Mouse (Mus musculus) heart, embryonic 16.5 days (tissue): ENCODE data around the gene Ap4s1. TPM values are rescaled to one million over a fixed set of nuclear protein-coding genes. Genes with fewer than 3 reads are reported as not detected.

Experiments used
- ATAC-seq: fragments of 200-750 bp; cut with Nextera tagmentation; replicated peaks from 2 replicates; pipeline ENCODE4 v1.8.0; 2017; ENCODE audit warnings: moderate number of reproducible peaks; ENCODE audit not compliant: insufficient read depth, low FRiP score; ENCODE audit errors: extremely low read depth
- H3K27ac ChIP-seq: fragments of 300-500 bp; sonication (generic); 2 replicates; pipeline ENCODE4 v1.5.1; 2014; ENCODE audit warnings: mild to moderate bottlenecking, low read length, control low read depth, moderate library complexity
- H3K27me3 ChIP-seq: fragments of 300-500 bp; sonication (generic); 2 replicates; pipeline ENCODE4 v1.6.1; 2014; ENCODE audit warnings: low read length, mixed read lengths; ENCODE audit not compliant: control insufficient read depth, insufficient read depth
- H3K36me3 ChIP-seq: fragments of 300-500 bp; sonication (generic); 2 replicates; pipeline ENCODE4 v1.6.1; 2014; ENCODE audit not compliant: control insufficient read depth, insufficient read depth
- H3K4me1 ChIP-seq: fragments of 300-500 bp; sonication (generic); 2 replicates; pipeline ENCODE4 v1.6.1; 2014; ENCODE audit warnings: low read length, mixed read lengths; ENCODE audit not compliant: control insufficient read depth, insufficient read depth
- H3K4me2 ChIP-seq: fragments of 300-500 bp; sonication (generic); 2 replicates; pipeline ENCODE4 v1.6.1; 2014; ENCODE audit warnings: low read depth, mild to moderate bottlenecking, control low read depth, low read length
- H3K4me3 ChIP-seq: fragments of 300-500 bp; sonication (generic); 2 replicates; pipeline ENCODE4 v1.5.1; 2014; ENCODE audit warnings: mild to moderate bottlenecking, control low read depth, low read length
- H3K9ac ChIP-seq: fragments of 300-500 bp; sonication (generic); 2 replicates; pipeline ENCODE4 v1.6.1; 2014; ENCODE audit warnings: low read length, control low read depth
- H3K9me3 ChIP-seq: fragments of 300-500 bp; sonication (generic); replicated peaks from 2 replicates; pipeline ENCODE4 v1.6.1; 2016; ENCODE audit warnings: low read length; ENCODE audit not compliant: control insufficient read depth
- WGBS: fragments of 180-500 bp; shearing (Covaris S2); extraction: QIAGEN DNeasy Blood & Tissue Kit; methylation state at CpG from one replicate; pipeline ENCODE4 v1.1.7; 2014; 5-methylcytosine and 5-hydroxymethylcytosine counted together
- polyA plus RNA-seq: library from polyadenylated mRNA; unstranded; fragments of >200 nt; fragmentation: Nextera tagmentation; extraction: Ambion mirVana; gene quantifications from 2 replicates; pipeline ENCODE4 v1.2.1, GENCODE M21; 2015

Gene Ap4s1
- polyA plus RNA-seq, 1 experiment from 2014 or later: 38.0 TPM

GRCm38 (mm10) chr12:51696157-51696556 is 5.3 kb downstream of the Ap4s1 start:
- Histone ChIP-seq H3K9ac (no peak overlapping the region), H3K4me2 (no peak overlapping the region), H3K9me3 (peaks cover 2% of the 10 kb centered on the region; the same call in 1 of the 2 replicates), H3K4me1 (peaks cover 24% of the 10 kb centered on the region), H3K27ac (no peak overlapping the region), H3K4me3 (no peak overlapping the region), H3K27me3 (no peaks in the 10 kb centered on the region), H3K36me3 (no peaks in the 10 kb centered on the region)
- WGBS: 43% methylated on average over 2 of the region's 2 CpGs
- ATAC-seq: no peak

GRCm38 (mm10) chr12:51699623-51700393 is 9.0 kb downstream of the Ap4s1 start:
- no peak overlapping the region for H3K9ac ChIP-seq
- peak; percentile 43; the same call in 1 of the 2 replicates for ATAC-seq
- H3K27me3 ChIP-seq: no peaks in the 10 kb centered on the region
- peaks cover 11% of the 10 kb centered on the region for H3K4me1 ChIP-seq
- WGBS: 39% methylated on average over 8 of the region's 8 CpGs
- H3K4me3 ChIP-seq: no peak overlapping the region
- peaks cover 5% of the 10 kb centered on the region for H3K9me3 ChIP-seq
- H3K36me3 ChIP-seq: no peaks in the 10 kb centered on the region
- 0 out of 2 replicates have a peak overlapping the region, but pooled peaks have one; percentile 41 for H3K27ac ChIP-seq
- peak overlapping the region; percentile 21; the same call in 1 of the 2 replicates for H3K4me2 ChIP-seq

- peaks cover 7% of the 10 kb centered on the region; the same call in 1 of the 2 replicates for H3K4me1 ChIP-seq
- no peaks in the 10 kb centered on the region for H3K36me3 ChIP-seq
- no peak overlapping the region for H3K9ac ChIP-seq
- ATAC-seq: no peak
- H3K4me2 ChIP-seq: no peak overlapping the region
- no peak overlapping the region for H3K27ac ChIP-seq
- no peaks in the 10 kb centered on the region for H3K27me3 ChIP-seq
- H3K4me3 ChIP-seq: no peak overlapping the region
- peaks cover 5% of the 10 kb centered on the region for H3K9me3 ChIP-seq
Observed at GRCm38 (mm10) chr12:51701723-51702122, 10.9 kb downstream of the Ap4s1 start.

- Histone ChIP-seq H3K4me2 (no peak overlapping the region), H3K4me1 (peaks cover 9% of the 10 kb centered on the region)
- ATAC-seq: no peak
Observed at GRCm38 (mm10) chr12:51703859-51704258, 13.0 kb downstream of the Ap4s1 start.

GRCm38 (mm10) chr12:51704572-51704971 is 13.7 kb downstream of the Ap4s1 start:
- H3K9ac ChIP-seq: no peak overlapping the region
- H3K9me3 ChIP-seq: peaks cover 2% of the 10 kb centered on the region
- H3K4me2 ChIP-seq: no peak overlapping the region
- no peak for ATAC-seq
- H3K27ac ChIP-seq: no peak overlapping the region
- no peaks in the 10 kb centered on the region for H3K27me3 ChIP-seq
- H3K4me1 ChIP-seq: peaks cover 14% of the 10 kb centered on the region
- 73% methylated on average over 7 of the region's 7 CpGs for WGBS
- H3K36me3 ChIP-seq: no peaks in the 10 kb centered on the region
- no peak overlapping the region for H3K4me3 ChIP-seq

More at GRCm38 (mm10) chr12:51703859-51704258, 13.0 kb downstream of the Ap4s1 start:
- Histone ChIP-seq H3K4me3 (no peak overlapping the region), H3K9me3 (peaks cover 5% of the 10 kb centered on the region), H3K9ac (no peak overlapping the region), H3K36me3 (no peaks in the 10 kb centered on the region), H3K27ac (no peak overlapping the region), H3K27me3 (no peaks in the 10 kb centered on the region)
- WGBS: 50% methylated on average over 1 of the region's 1 CpGs

GRCm38 (mm10) chr12:51705778-51706177 is 14.9 kb downstream of the Ap4s1 start:
- H3K4me1 ChIP-seq: peaks cover 8% of the 10 kb centered on the region

GRCm38 (mm10) chr12:51706673-51707235 is 15.9 kb downstream of the Ap4s1 start:
- no peak overlapping the region for H3K9ac ChIP-seq
- no peak overlapping the region for H3K4me3 ChIP-seq
- 79% methylated on average over 5 of the region's 5 CpGs for WGBS
- no peak overlapping the region for H3K4me2 ChIP-seq
- no peaks in the 10 kb centered on the region for H3K27me3 ChIP-seq
- peaks cover 2% of the 10 kb centered on the region for H3K9me3 ChIP-seq
- ATAC-seq: no peak
- H3K36me3 ChIP-seq: no peaks in the 10 kb centered on the region
- H3K4me1 ChIP-seq: peaks cover 8% of the 10 kb centered on the region
- H3K27ac ChIP-seq: no peak overlapping the region

More at GRCm38 (mm10) chr12:51705778-51706177, 14.9 kb downstream of the Ap4s1 start:
- Histone ChIP-seq H3K4me2 (no peak overlapping the region), H3K4me3 (no peak overlapping the region), H3K27me3 (no peaks in the 10 kb centered on the region), H3K36me3 (no peaks in the 10 kb centered on the region), H3K9me3 (peaks cover 2% of the 10 kb centered on the region), H3K27ac (no peak overlapping the region), H3K9ac (no peak overlapping the region)
- WGBS: 66% methylated on average over 12 of the region's 12 CpGs
- no peak for ATAC-seq

- peak overlapping the region; percentile 54 for H3K9ac ChIP-seq
- H3K36me3 ChIP-seq: no peaks in the 10 kb centered on the region
- peak overlapping the region; percentile 73 for H3K27ac ChIP-seq
- ATAC-seq: no peak
- WGBS: 42% methylated on average over 14 of the region's 14 CpGs
- H3K4me1 ChIP-seq: peaks cover 14% of the 10 kb centered on the region
- H3K9me3 ChIP-seq: no peaks in the 10 kb centered on the region
- no peaks in the 10 kb centered on the region for H3K27me3 ChIP-seq
- H3K4me2 ChIP-seq: peak overlapping the region; percentile 16; the same call in 1 of the 2 replicates
- H3K4me3 ChIP-seq: 0 out of 2 replicates have a peak overlapping the region, but pooled peaks have one; percentile 7
Observed at GRCm38 (mm10) chr12:51708941-51709686, 18.3 kb downstream of the Ap4s1 start.
